Mouse (Mus musculus): Measurements from ENCODE around the gene Mt3.

Gene Mt3

DNA sequence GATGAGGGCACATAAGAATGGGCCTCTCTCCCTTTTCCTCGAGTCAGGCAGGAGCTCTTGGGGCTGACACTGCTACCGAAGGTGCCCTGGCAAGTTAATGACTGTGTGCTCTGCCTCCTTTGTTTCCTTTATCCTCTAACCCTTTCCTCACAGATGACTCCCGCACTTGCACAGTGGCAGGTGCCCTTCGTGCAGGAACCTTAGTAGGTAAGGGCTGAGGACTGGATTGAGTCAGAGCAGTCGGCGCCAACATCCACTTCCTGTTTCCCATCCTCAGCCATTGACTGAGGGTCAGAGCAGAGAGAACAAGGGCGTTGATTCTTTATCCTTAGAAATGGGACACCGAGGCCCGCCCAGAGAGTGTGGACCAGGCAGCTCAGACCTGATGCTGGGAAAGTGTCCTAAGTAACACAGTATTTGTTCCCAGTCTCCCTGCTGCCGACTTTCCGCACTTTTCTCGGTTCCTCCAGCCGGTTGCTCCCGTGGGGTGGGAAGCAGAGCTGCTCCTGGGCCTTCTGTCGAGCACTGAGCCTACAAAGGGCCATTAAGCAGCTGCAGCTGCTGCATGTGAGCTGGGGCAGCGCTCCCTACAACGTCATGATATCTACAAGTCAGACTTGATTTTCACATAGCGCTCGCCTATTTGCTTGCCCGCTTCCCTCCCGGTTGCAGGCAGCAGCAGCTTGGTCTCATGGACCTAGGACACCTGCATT lies 35.0 kb downstream of the Mt3 start:
- DNase-seq, result peak; percentile 56

- peak; percentile 88 for DNase-seq
Measured at GRCm38 (mm10) chr8:94189275-94190031, 37.0 kb downstream of the Mt3 start.

GRCm38 (mm10) chr8:94191101-94191691 lies 38.8 kb downstream of the Mt3 start:
- peak; percentile 63 for DNase-seq

DNA sequence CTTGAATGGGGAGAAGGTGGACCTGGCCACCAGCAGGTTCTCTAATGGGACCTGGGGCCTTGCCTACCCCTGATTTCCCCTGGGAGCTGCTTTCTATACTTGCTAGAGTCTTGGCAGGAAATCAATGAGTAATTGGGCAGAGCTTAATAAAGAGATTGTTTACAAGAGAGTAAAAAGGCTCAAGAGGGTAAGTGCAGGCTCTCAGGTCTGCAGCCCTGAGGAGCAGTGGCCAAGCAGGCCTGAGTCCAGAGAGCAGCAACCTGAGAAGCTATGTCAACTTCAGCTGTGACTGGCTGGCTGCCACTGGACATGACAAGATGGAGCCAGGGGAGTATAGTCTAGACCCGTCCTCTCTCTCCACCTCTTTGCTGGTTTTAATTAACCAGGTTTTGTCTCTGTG lies 40.5 kb downstream of the Mt3 start:
- DNase-seq, result no peak

- peak; percentile 62 for DNase-seq
Measured at GRCm38 (mm10) chr8:94194591-94195223, 42.3 kb downstream of the Mt3 start.

GRCm38 (mm10) chr8:94199202-94199869 lies 46.9 kb downstream of the Mt3 start:
- DNase-seq, result no peak

Measured in layer of hippocampus, adult 9-11 months (tissue).